Mouse (Mus musculus) liver, embryonic 14.5 days (tissue): Measurements from ENCODE around the gene Herpud2. TPM values are rescaled to one million over a fixed set of nuclear protein-coding genes. Genes with fewer than 3 reads are reported as not detected.

Experiments
- ATAC-seq: fragments of 200-750 bp; cut with Nextera tagmentation; 2 replicates; pipeline ENCODE4 v1.8.0; 2017; ENCODE audit warnings: moderate number of reproducible peaks, mild to moderate bottlenecking, moderate library complexity; ENCODE audit not compliant: insufficient read depth
- DNase-seq, 3 experiments: peaks; one replicate each; pipeline ENCODE4 v3.0.0-alpha.2; 2012 to 2013; ENCODE audit warnings: low read depth in 3 of 3, low spot score in 3 of 3
- H3K27ac ChIP-seq: fragments of 300-500 bp; sonication (generic); 2 replicates; pipeline ENCODE4 v1.5.1; 2014; ENCODE audit warnings: moderate library complexity, mild to moderate bottlenecking, control low read depth, inconsistent platforms
- H3K27me3 ChIP-seq: fragments of 300-500 bp; sonication (generic); 2 replicates; pipeline ENCODE4 v1.6.1; 2014; ENCODE audit warnings: mild to moderate bottlenecking, low read length, moderate library complexity; ENCODE audit not compliant: control insufficient read depth, insufficient read depth
- H3K36me3 ChIP-seq: fragments of 300-500 bp; sonication (generic); replicated peaks from 2 replicates; pipeline ENCODE4 v1.6.1; 2014; ENCODE audit warnings: low read depth; ENCODE audit not compliant: control insufficient read depth, insufficient read depth
- H3K4me1 ChIP-seq, 2 experiments: fragments of 200-500 bp in 1 of 2; fragments of 300-500 bp in 1 of 2; sonication (generic) in 1 of 2; replicated peaks; 2 replicates each; pipeline ENCODE4 v1.6.1; 2012 to 2014; ENCODE audit warnings: antibody characterized with exemption in 1 of 2, inconsistent platforms in 1 of 2, low read length in 1 of 2; ENCODE audit not compliant: control insufficient read depth in 2 of 2, insufficient read depth in 2 of 2
- H3K4me2 ChIP-seq: fragments of 300-500 bp; sonication (generic); 2 replicates; pipeline ENCODE4 v1.6.1; 2014; ENCODE audit warnings: low read depth, mild to moderate bottlenecking, control low read depth, moderate library complexity
- H3K4me3 ChIP-seq, 2 experiments: fragments of 200-500 bp in 1 of 2; fragments of 300-500 bp in 1 of 2; sonication (generic) in 1 of 2; 2 replicates each; pipeline ENCODE4 v1.5.1; 2012 to 2014; ENCODE audit warnings: low read depth in 2 of 2, low read length in 2 of 2, mild to moderate bottlenecking in 2 of 2, control low read depth in 1 of 2, inconsistent platforms in 1 of 2, moderate library complexity in 1 of 2; ENCODE audit not compliant: insufficient read depth in 1 of 2
- H3K9ac ChIP-seq: fragments of 300-500 bp; sonication (generic); replicated peaks from 2 replicates; pipeline ENCODE4 v1.6.1; 2014; ENCODE audit warnings: mild to moderate bottlenecking, control low read depth, moderate library complexity
- H3K9me3 ChIP-seq: fragments of 300-500 bp; sonication (generic); 2 replicates; pipeline ENCODE4 v1.6.1; 2016; ENCODE audit warnings: low read length, mixed read lengths; ENCODE audit not compliant: control insufficient read depth
- CTCF ChIP-seq: IDR thresholded peaks from 2 replicates; pipeline ENCODE4 v1.5.1; 2016; ENCODE audit warnings: antibody characterized with exemption, low read depth, control low read depth
- EP300 ChIP-seq: IDR thresholded peaks from 2 replicates; pipeline ENCODE4 v1.6.1; 2016; ENCODE audit warnings: antibody characterized with exemption, low read depth
- WGBS: fragments of 180-500 bp; shearing (Covaris S2); extraction: QIAGEN DNeasy Blood & Tissue Kit; methylation state at CpG from one replicate; pipeline ENCODE4 v1.1.7; 2014; ENCODE audit not compliant: insufficient replicate concordance; 5-methylcytosine and 5-hydroxymethylcytosine counted together
- polyA plus RNA-seq, 2 experiments: library from polyadenylated mRNA; depleted of rRNA in 1 of 2; stranded (reverse) in 1 of 2; unstranded in 1 of 2; fragments of >200 nt; fragmentation: Nextera tagmentation in 1 of 2; extraction: Ambion mirVana in 1 of 2; gene quantifications; 2 replicates each; pipeline versions ENCODE4 v1.2.1 to v1.2.3; 2012 to 2014

Gene Herpud2
- polyA plus RNA-seq, 2 experiments: 9.3 to 10.8 TPM

DNA sequence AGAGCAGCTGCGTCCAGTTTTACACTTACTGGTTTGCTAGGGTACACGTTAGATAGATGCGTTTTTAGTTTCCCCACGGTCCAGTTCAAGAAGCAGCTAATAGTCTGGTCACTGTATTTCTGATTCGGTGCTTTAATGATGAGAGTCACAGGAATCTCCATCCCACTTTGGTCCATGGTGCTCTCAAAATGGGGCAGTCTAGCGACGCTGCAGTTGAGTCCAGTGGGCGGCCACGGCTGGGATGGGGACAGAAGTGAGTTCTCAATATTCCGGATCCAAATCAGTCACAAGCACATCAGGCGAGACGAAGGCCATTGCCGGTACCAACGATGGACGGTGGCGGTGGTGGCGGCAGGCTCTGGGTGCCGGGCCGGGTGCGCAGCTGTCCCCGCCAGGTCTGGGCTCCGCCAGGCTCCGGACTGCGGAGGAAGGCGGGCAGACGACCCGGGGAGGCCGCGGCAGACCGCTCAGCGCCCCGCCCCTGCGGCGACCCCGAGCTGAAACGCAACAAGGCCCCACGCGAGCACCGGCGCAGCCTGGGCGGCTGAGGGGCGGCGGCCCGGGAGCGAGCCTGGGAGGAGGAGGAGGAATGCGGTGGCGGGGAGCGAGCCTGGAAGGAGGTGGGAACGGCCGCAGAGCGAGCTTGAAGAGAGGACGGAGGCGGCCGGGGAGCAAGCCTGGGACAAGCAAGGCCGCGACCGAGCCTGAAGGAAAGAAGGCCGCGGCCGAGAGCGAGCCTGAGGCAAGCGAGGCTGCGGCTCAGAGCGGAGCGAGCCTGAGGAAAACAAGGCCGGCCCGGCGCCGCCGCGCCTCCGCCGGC, 619 bp downstream of the Herpud2 start:
- WGBS: under 1% methylated on average over 63 of the region's 73 CpGs
- H3K27ac ChIP-seq: peak overlapping the region; percentile 84
- no peak for TF ChIP-seq CTCF
- no peak for TF ChIP-seq EP300
- no peaks in the 10 kb centered on the region for H3K27me3 ChIP-seq
- no peaks in the 10 kb centered on the region for H3K36me3 ChIP-seq
- ATAC-seq (peak; percentile 71), DNase-seq (peak in 1 of 3 experiments; percentile 40)
- peak overlapping the region; percentile 76 to 89 for H3K4me3 ChIP-seq
- H3K4me1 ChIP-seq: peaks cover 16 to 22% of the 10 kb centered on the region in 2 experiments
- H3K4me2 ChIP-seq: peak overlapping the region; percentile 70
- H3K9ac ChIP-seq: peak overlapping the region; percentile 95
- no peaks in the 10 kb centered on the region for H3K9me3 ChIP-seq

- peak; percentile 35 for ATAC-seq
- DNase-seq: peak; percentile 60 to 68 (median 62)
- Histone ChIP-seq H3K9me3 (no peaks in the 10 kb centered on the region), H3K27ac (peak overlapping the region; percentile 85), H3K27me3 (no peaks in the 10 kb centered on the region), H3K36me3 (no peaks in the 10 kb centered on the region), H3K9ac (peak overlapping the region; percentile 58), H3K4me1 (peaks cover 22 to 33% of the 10 kb centered on the region in 2 experiments), H3K4me2 (peak overlapping the region; percentile 74), H3K4me3 (peak overlapping the region; percentile 28 to 50; a peak in 3 of 4 replicates)
- TF ChIP-seq EP300 (peak; percentile 83), CTCF (no peak)
Observed at GRCm38 (mm10) chr9:25148767-25149166, 2.9 kb downstream of the Herpud2 start.

GRCm38 (mm10) chr9:25145925-25146324, 5.7 kb downstream of the Herpud2 start:
- TF ChIP-seq EP300: no peak
- DNase-seq (no peak), ATAC-seq (no peak)
- Histone ChIP-seq H3K4me3 (no peak overlapping the region), H3K9me3 (no peaks in the 10 kb centered on the region), H3K27ac (no peak overlapping the region), H3K4me1 (peaks cover 19 to 31% of the 10 kb centered on the region in 2 experiments), H3K9ac (no peak overlapping the region), H3K27me3 (no peaks in the 10 kb centered on the region), H3K4me2 (no peak overlapping the region), H3K36me3 (no peaks in the 10 kb centered on the region)
- WGBS: 48% methylated on average over 1 of the region's 1 CpGs

DNA sequence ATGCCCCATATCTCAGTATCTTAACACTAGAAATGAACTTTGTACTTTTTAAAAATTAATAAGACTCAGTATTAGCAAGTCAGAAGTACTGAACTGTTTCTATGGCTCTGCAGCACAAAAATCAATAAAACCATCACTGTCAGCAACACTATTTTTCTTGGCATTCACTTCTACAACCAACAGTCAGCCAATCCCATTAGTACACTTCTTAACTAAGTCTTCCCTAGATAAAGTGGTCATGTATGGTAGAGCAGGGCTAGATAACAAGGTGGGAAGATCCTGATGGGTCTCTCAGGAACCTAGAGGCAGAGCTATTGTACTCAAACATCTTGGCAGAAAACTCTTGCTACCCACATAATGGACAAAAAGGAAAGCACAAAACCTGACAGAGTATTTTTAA, 7.7 kb downstream of the Herpud2 start:
- H3K36me3 ChIP-seq: no peaks in the 10 kb centered on the region
- DNase-seq (no peak), ATAC-seq (no peak)
- H3K27me3 ChIP-seq: no peaks in the 10 kb centered on the region
- H3K4me3 ChIP-seq: no peak overlapping the region
- H3K27ac ChIP-seq: no peak overlapping the region
- no peak overlapping the region for H3K4me2 ChIP-seq
- H3K4me1 ChIP-seq: peaks cover 19 to 29% of the 10 kb centered on the region in 2 experiments
- TF ChIP-seq EP300 (no peak), CTCF (no peak)
- H3K9ac ChIP-seq: no peak overlapping the region
- H3K9me3 ChIP-seq: no peaks in the 10 kb centered on the region

- TF ChIP-seq EP300: no peak
- no peak for TF ChIP-seq CTCF
- Histone ChIP-seq H3K36me3 (no peaks in the 10 kb centered on the region), H3K9me3 (no peaks in the 10 kb centered on the region), H3K27me3 (no peaks in the 10 kb centered on the region), H3K9ac (no peak overlapping the region), H3K4me1 (peaks cover 14 to 21% of the 10 kb centered on the region in 2 experiments), H3K4me3 (no peak overlapping the region), H3K4me2 (no peak overlapping the region), H3K27ac (no peak overlapping the region)
- WGBS: 66% methylated on average over 1 of the region's 1 CpGs
- DNase-seq: no peak
- no peak for ATAC-seq
Observed at GRCm38 (mm10) chr9:25142988-25143387, 8.6 kb downstream of the Herpud2 start.
